Mouse (Mus musculus) thymus, postnatal 0 days (tissue): Measurements from ENCODE around the gene Tcp10b. TPM values are rescaled to one million over a fixed set of nuclear protein-coding genes. Genes with fewer than 3 reads are reported as not detected.

Experiments
- polyA plus RNA-seq: library from polyadenylated mRNA; unstranded; fragments of >200 nt; fragmentation: Nextera tagmentation; extraction: Ambion mirVana; gene quantifications from 2 replicates; pipeline ENCODE4 v1.2.1, GENCODE M21; 2015

Tcp10b gene
- polyA plus RNA-seq, 1 experiment from 2014 or later = 0.21 TPM

Other genes starting within 250 kb of the Tcp10b start
- 0.10 and 0.26 TPM in 2 replicates for gene Mas1, start 193.0 kb upstream of the Tcp10b start, polyA plus RNA-seq
- gene Mrgprh, start 185.1 kb upstream of the Tcp10b start, polyA plus RNA-seq = not detected in 2 replicates
- gene Pnldc1, start 150.9 kb upstream of the Tcp10b start, polyA plus RNA-seq = 1.7 and 2.0 TPM in 2 replicates
- gene Tcp1, start 145.4 kb upstream of the Tcp10b start, polyA plus RNA-seq = 409 and 414 TPM in 2 replicates
- 218 and 237 TPM in 2 replicates for gene Mrpl18, start 144.8 kb upstream of the Tcp10b start, polyA plus RNA-seq
- gene Acat3, start 120.5 kb upstream of the Tcp10b start, polyA plus RNA-seq = 0.59 and 0.81 TPM in 2 replicates
- gene Acat2, start 100.4 kb upstream of the Tcp10b start, polyA plus RNA-seq = 67.7 and 69.2 TPM in 2 replicates
- gene Wtap, start 66.9 kb upstream of the Tcp10b start, polyA plus RNA-seq = 185 and 210 TPM in 2 replicates
- gene Sod2, start 54.3 kb upstream of the Tcp10b start, polyA plus RNA-seq = 133 and 143 TPM in 2 replicates
- gene Gpr31b, start 8.8 kb upstream of the Tcp10b start, polyA plus RNA-seq = 0.16 TPM in 1 of 2 replicates, not detected in the other
- 0.40 and 0.49 TPM in 2 replicates for gene Unc93a, start 70.7 kb downstream of the Tcp10b start, polyA plus RNA-seq
- gene Smok2a, start 160.1 kb downstream of the Tcp10b start, polyA plus RNA-seq = not detected in 2 replicates
- not detected in 2 replicates for gene Smok2b, start 169.2 kb downstream of the Tcp10b start, polyA plus RNA-seq